Mouse (Mus musculus) kidney, adult 11 months (tissue): ENCODE results near the gene Olfr1351.
"Not testable (repeated sequence)": the region's sequence is repeated elsewhere in the genome, so short reads cannot be mapped to it uniquely, and the experiment has no call there.

Experiments used
- DNase-seq: peaks from one replicate; pipeline ENCODE4 v3.0.0; 2022

Olfr1351 gene

DNA sequence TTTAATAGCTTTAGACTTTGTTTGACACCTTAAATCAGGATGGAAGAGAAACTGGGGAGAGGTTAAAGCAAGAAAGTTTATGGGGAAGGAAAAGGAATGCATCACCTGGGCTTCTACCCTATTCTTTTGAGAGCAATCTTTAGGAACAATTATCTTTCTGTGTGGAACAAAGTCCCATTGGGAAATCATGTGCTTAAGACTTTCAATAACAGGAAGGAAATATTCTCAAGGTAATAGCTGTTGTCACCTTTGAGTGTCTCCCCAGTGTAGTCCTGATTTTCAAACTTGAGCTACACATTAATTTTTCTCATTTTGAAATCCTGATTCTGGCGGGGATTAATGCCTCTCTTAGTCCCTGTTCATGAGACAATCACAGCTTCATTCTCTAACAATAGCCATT lies at the start of gene Olfr1351:
Gene Olfr1351, plus strand, starts transcription at position 301 of the 400 bp plus-strand sequence.
- DNase-seq: no peak

DNA sequence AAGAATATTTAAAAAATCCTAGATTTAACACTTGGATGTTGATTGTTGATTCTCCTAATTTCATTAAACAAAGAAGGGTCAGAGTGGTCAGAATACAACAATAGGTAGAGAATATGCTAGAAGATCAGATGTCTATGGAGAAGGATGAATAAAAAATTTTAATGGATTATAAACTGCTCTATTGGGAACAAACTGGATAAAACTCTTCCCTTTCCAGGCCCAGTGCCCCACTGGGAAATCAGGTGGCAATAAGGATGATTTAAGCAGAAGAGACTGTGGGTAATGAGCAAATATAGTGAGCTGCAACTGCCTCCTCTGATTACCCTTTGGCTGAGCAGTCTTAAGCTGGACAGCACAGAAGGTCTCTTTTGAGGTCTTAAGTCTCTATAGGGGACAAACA lies 49.3 kb upstream of the Olfr1351 start, which contains the start of gene Olfr1353:
Gene Olfr1353, plus strand, starts transcription at position 301 of the 400 bp plus-strand sequence.
- DNase-seq: not testable (repeated sequence)

DNA sequence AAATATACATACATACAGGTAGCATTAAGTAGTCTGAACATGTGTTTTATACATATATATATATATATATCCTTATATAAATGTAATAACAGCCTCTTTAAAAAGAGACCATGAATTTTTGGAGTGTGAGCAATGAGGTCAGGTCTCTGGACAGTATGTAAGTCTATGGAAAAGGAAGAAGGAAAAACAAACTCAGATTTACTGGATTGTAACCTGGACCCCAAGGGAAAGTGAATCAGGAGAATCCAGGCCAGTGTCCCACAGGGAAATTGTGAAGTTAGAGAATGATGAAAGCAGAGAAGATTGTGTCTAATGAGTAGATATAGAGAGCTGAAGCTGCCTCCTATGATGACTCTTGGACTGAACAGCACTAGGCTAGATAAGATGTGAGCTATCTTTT lies 31.5 kb upstream of the Olfr1351 start, which contains the start of gene Olfr1352:
Gene Olfr1352, plus strand, starts transcription at position 301 of the 400 bp plus-strand sequence.
- no peak for DNase-seq

DNA sequence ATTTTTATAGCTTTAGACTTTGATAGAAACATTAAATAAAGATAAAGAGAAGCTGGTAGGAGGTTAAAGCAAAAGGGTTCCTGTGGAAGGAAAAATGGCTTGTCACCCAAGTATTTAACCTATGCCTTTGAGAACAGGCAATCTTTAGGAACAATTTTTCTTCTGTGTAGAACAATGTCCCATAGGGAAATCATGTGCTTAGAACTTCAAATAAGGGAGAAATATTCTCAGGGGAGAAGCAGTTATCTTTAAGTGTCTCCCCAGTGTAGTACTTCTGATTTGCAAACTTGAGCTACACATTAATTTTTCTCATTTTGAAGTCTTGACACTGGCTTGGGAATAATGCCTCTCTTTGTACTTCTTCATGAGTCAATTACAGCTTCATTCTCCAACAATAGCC lies 16.2 kb downstream of the Olfr1351 start, which contains the start of gene Olfr57:
Gene Olfr57, plus strand, starts transcription at position 301 of the 400 bp plus-strand sequence.
- no peak for DNase-seq

DNA sequence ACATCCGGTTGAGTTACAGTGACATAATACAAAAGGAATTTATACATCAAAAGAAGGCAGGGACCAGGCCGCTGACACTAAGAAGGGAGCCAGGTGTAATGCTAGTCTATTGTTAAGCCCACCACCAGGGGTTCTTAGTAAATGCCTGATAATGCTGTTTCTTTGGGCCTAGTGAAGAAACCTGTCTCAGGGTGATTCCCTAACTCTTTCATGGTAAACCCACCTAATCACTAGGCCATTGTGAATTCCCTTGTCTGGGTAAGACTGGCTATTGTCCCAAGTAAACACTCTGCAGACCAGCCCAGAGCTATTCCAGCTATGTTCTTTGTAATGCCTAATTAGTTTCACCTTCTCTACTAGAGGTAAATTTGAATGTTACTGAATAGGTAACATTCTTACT lies 30.2 kb downstream of the Olfr1351 start:
- DNase-seq: not testable (repeated sequence)

DNA sequence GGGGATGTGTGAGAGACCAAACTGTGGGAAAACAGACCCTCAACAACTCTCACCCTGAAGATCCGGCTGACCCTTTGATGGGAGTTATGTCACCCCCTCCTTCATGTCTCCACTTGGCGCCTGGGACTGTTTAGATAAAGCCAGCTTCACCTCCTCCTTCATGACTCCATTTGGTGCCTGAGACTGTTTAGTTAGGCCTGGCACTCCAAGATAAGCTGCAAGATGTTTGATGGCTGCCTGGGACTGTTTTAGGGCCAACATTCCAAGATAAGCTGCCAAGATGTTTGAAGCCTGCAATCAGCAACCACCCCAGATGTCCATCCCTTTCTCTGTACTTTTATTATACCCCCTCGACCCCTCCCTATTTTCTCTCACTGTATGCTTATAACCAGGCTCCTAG lies 45.1 kb downstream of the Olfr1351 start:
- DNase-seq: not testable (repeated sequence)
